Mouse (Mus musculus) heart, embryonic 15.5 days (tissue): ENCODE results near the gene Rnf4. TPM values are rescaled to one million over a fixed set of nuclear protein-coding genes. Genes with fewer than 3 reads are reported as not detected.

Experiments used
- ATAC-seq: fragments of 200-750 bp; cut with Nextera tagmentation; replicated peaks from 2 replicates; pipeline ENCODE4 v1.8.0; 2017; ENCODE audit warnings: low read depth, moderate TSS enrichment; ENCODE audit not compliant: insufficient number of reproducible peaks, insufficient read depth, low FRiP score
- H3K27ac ChIP-seq: fragments of 300-500 bp; sonication (generic); 2 replicates; pipeline ENCODE4 v1.5.1; 2015; ENCODE audit warnings: mild to moderate bottlenecking, inconsistent platforms
- H3K27me3 ChIP-seq: fragments of 300-500 bp; sonication (generic); 2 replicates; pipeline ENCODE4 v1.6.1; 2015; ENCODE audit warnings: inconsistent platforms
- H3K36me3 ChIP-seq: fragments of 300-500 bp; sonication (generic); 2 replicates; pipeline ENCODE4 v1.6.1; 2015; ENCODE audit warnings: mild to moderate bottlenecking, inconsistent platforms
- H3K4me1 ChIP-seq: fragments of 300-500 bp; sonication (generic); replicated peaks from 2 replicates; pipeline ENCODE4 v1.6.1; 2015; ENCODE audit warnings: inconsistent platforms
- H3K4me2 ChIP-seq: fragments of 300-500 bp; sonication (generic); 2 replicates; pipeline ENCODE4 v1.6.1; 2015; ENCODE audit warnings: inconsistent platforms, mild to moderate bottlenecking, moderate library complexity
- H3K4me3 ChIP-seq: fragments of 300-500 bp; sonication (generic); 2 replicates; pipeline ENCODE4 v1.5.1; 2015; ENCODE audit warnings: mild to moderate bottlenecking, inconsistent platforms
- H3K9ac ChIP-seq: fragments of 300-500 bp; sonication (generic); 2 replicates; pipeline ENCODE4 v1.6.1; 2015; ENCODE audit warnings: mild to moderate bottlenecking, inconsistent platforms
- H3K9me3 ChIP-seq: fragments of 300-500 bp; sonication (generic); replicated peaks from 2 replicates; pipeline ENCODE4 v1.6.1; 2016; ENCODE audit warnings: inconsistent platforms
- WGBS: fragments of 180-500 bp; shearing (Covaris S2); methylation state at CpG from one replicate; pipeline ENCODE4 v1.1.7; 2015; ENCODE audit warnings: mixed read lengths; 5-methylcytosine and 5-hydroxymethylcytosine counted together
- polyA plus RNA-seq: library from polyadenylated mRNA; unstranded; fragments of >200 nt; fragmentation: Nextera tagmentation; extraction: Ambion mirVana; gene quantifications from 2 replicates; pipeline ENCODE4 v1.2.1, GENCODE M21; 2015

Rnf4 gene
- polyA plus RNA-seq, 1 experiment from 2014 or later, result 88.5 TPM

- Histone ChIP-seq H3K4me3 (no peak overlapping the region), H3K27me3 (0 out of 2 replicates have a peak, but pooled peaks cover 4% of the 10 kb centered on the region), H3K9me3 (no peaks in the 10 kb centered on the region), H3K4me1 (no peaks in the 10 kb centered on the region), H3K36me3 (no peaks in the 10 kb centered on the region), H3K9ac (no peak overlapping the region), H3K4me2 (no peak overlapping the region), H3K27ac (no peak overlapping the region)
- 58% methylated on average over 7 of the region's 7 CpGs for WGBS
- ATAC-seq, result no peak
Observed at GRCm38 (mm10) chr5:34302377-34302776, 33.7 kb upstream of the Rnf4 start.

- no peaks in the 10 kb centered on the region for H3K9me3 ChIP-seq
- no peaks in the 10 kb centered on the region for H3K36me3 ChIP-seq
- 55% methylated on average over 3 of the region's 3 CpGs for WGBS
- H3K4me1 ChIP-seq, result no peaks in the 10 kb centered on the region
- peaks cover 3% of the 10 kb centered on the region; the same call in 1 of the 2 replicates for H3K27me3 ChIP-seq
- H3K4me2 ChIP-seq, result no peak overlapping the region
- no peak overlapping the region for H3K27ac ChIP-seq
- ATAC-seq, result no peak
- no peak overlapping the region for H3K4me3 ChIP-seq
- no peak overlapping the region for H3K9ac ChIP-seq
Observed at GRCm38 (mm10) chr5:34309016-34309415, 27.1 kb upstream of the Rnf4 start.

GRCm38 (mm10) chr5:34319491-34320034 is 16.5 kb upstream of the Rnf4 start:
- H3K9me3 ChIP-seq, result no peaks in the 10 kb centered on the region
- H3K36me3 ChIP-seq, result no peaks in the 10 kb centered on the region
- no peaks in the 10 kb centered on the region for H3K27me3 ChIP-seq
- H3K4me1 ChIP-seq, result no peaks in the 10 kb centered on the region
- H3K4me3 ChIP-seq, result no peak overlapping the region
- H3K4me2 ChIP-seq, result no peak overlapping the region
- no peak for ATAC-seq
- no peak overlapping the region for H3K27ac ChIP-seq
- H3K9ac ChIP-seq, result no peak overlapping the region
- 63% methylated on average over 2 of the region's 2 CpGs for WGBS

GRCm38 (mm10) chr5:34321236-34321635 is 14.9 kb upstream of the Rnf4 start:
- Histone ChIP-seq H3K27me3 (no peaks in the 10 kb centered on the region), H3K27ac (no peak overlapping the region), H3K9me3 (no peaks in the 10 kb centered on the region), H3K4me1 (peaks cover 1% of the 10 kb centered on the region; the same call in 1 of the 2 replicates), H3K36me3 (no peaks in the 10 kb centered on the region), H3K4me3 (no peak overlapping the region), H3K9ac (no peak overlapping the region), H3K4me2 (no peak overlapping the region)
- WGBS, result 80% methylated on average over 4 of the region's 4 CpGs
- no peak for ATAC-seq

- Histone ChIP-seq H3K27ac (no peak overlapping the region), H3K9ac (no peak overlapping the region), H3K36me3 (no peaks in the 10 kb centered on the region), H3K4me1 (peaks cover 12% of the 10 kb centered on the region), H3K27me3 (no peaks in the 10 kb centered on the region), H3K4me3 (no peak overlapping the region), H3K4me2 (no peak overlapping the region), H3K9me3 (no peaks in the 10 kb centered on the region)
- no peak for ATAC-seq
Observed at GRCm38 (mm10) chr5:34325286-34325685, 10.8 kb upstream of the Rnf4 start.

- no peak overlapping the region for H3K27ac ChIP-seq
- 21% methylated on average over 4 of the region's 4 CpGs for WGBS
- H3K36me3 ChIP-seq, result no peaks in the 10 kb centered on the region
- H3K4me1 ChIP-seq, result peaks cover 12% of the 10 kb centered on the region
- H3K4me3 ChIP-seq, result no peak overlapping the region
- ATAC-seq, result 0 out of 2 replicates have a peak, but pooled peaks have one; percentile 18
- no peaks in the 10 kb centered on the region for H3K27me3 ChIP-seq
- no peak overlapping the region for H3K9ac ChIP-seq
- H3K4me2 ChIP-seq, result peak overlapping the region; percentile 70
- no peaks in the 10 kb centered on the region for H3K9me3 ChIP-seq
Observed at GRCm38 (mm10) chr5:34326249-34326691, 9.8 kb upstream of the Rnf4 start.

GRCm38 (mm10) chr5:34326875-34327576 is 9.1 kb upstream of the Rnf4 start:
- WGBS, result 14% methylated on average over 31 of the region's 31 CpGs
- H3K27ac ChIP-seq, result no peak overlapping the region
- peak; percentile 64 for ATAC-seq

GRCm38 (mm10) chr5:34330136-34330535 is 6.0 kb upstream of the Rnf4 start:
- H3K36me3 ChIP-seq, result no peaks in the 10 kb centered on the region
- no peak overlapping the region for H3K27ac ChIP-seq
- H3K9ac ChIP-seq, result no peak overlapping the region
- no peaks in the 10 kb centered on the region for H3K27me3 ChIP-seq
- ATAC-seq, result no peak
- no peaks in the 10 kb centered on the region for H3K9me3 ChIP-seq
- no peak overlapping the region for H3K4me2 ChIP-seq
- H3K4me1 ChIP-seq, result peaks cover 12% of the 10 kb centered on the region
- no peak overlapping the region for H3K4me3 ChIP-seq
- WGBS, result 74% methylated on average over 2 of the region's 2 CpGs

More at GRCm38 (mm10) chr5:34326875-34327576, 9.1 kb upstream of the Rnf4 start:
- peak overlapping the region; percentile 42 for H3K4me3 ChIP-seq
- H3K4me2 ChIP-seq, result peak overlapping the region; percentile 70
- H3K9ac ChIP-seq, result peak overlapping the region; percentile 58
- H3K27me3 ChIP-seq, result no peaks in the 10 kb centered on the region
- no peaks in the 10 kb centered on the region for H3K9me3 ChIP-seq
- H3K36me3 ChIP-seq, result no peaks in the 10 kb centered on the region
- peaks cover 12% of the 10 kb centered on the region for H3K4me1 ChIP-seq

GRCm38 (mm10) chr5:34334081-34334480 is 2.0 kb upstream of the Rnf4 start:
- H3K27ac ChIP-seq, result no peak overlapping the region
- no peaks in the 10 kb centered on the region for H3K36me3 ChIP-seq
- H3K4me1 ChIP-seq, result peaks cover 13% of the 10 kb centered on the region
- no peak for ATAC-seq
- no peak overlapping the region for H3K9ac ChIP-seq
- H3K4me3 ChIP-seq, result no peak overlapping the region
- no peaks in the 10 kb centered on the region for H3K9me3 ChIP-seq
- no peak overlapping the region for H3K4me2 ChIP-seq
- 98% methylated on average over 1 of the region's 1 CpGs for WGBS
- H3K27me3 ChIP-seq, result no peaks in the 10 kb centered on the region

- H3K27me3 ChIP-seq, result no peaks in the 10 kb centered on the region
- peak overlapping the region; percentile 68 for H3K9ac ChIP-seq
- 1% methylated on average over 21 of the region's 21 CpGs for WGBS
- peak; percentile 34 for ATAC-seq
- peak overlapping the region; percentile 78 for H3K27ac ChIP-seq
- no peaks in the 10 kb centered on the region for H3K36me3 ChIP-seq
- H3K9me3 ChIP-seq, result no peaks in the 10 kb centered on the region
- H3K4me3 ChIP-seq, result peak overlapping the region; percentile 78
- peak overlapping the region; percentile 70 for H3K4me2 ChIP-seq
- H3K4me1 ChIP-seq, result peaks cover 17% of the 10 kb centered on the region
Observed at GRCm38 (mm10) chr5:34335539-34336096, 471 bp upstream of the Rnf4 start.

GRCm38 (mm10) chr5:34336775-34337450 is 824 bp downstream of the Rnf4 start:
- H3K4me3 ChIP-seq, result peak overlapping the region; percentile 78
- peak overlapping the region; percentile 87 for H3K9ac ChIP-seq
- H3K27ac ChIP-seq, result peak overlapping the region; percentile 94
- under 1% methylated on average over 42 of the region's 42 CpGs for WGBS
- peak; percentile 54 for ATAC-seq
- H3K36me3 ChIP-seq, result no peaks in the 10 kb centered on the region
- no peaks in the 10 kb centered on the region for H3K9me3 ChIP-seq
- peaks cover 17% of the 10 kb centered on the region for H3K4me1 ChIP-seq
- no peaks in the 10 kb centered on the region for H3K27me3 ChIP-seq
- peak overlapping the region; percentile 71 for H3K4me2 ChIP-seq
